Mouse (Mus musculus): ENCODE results near the gene Susd1. TPM values are rescaled to one million over a fixed set of nuclear protein-coding genes. Genes with fewer than 3 reads are reported as not detected.
A peak's percentile ranks its signal among the peaks of the same experiment; 100 is the strongest.
"Not testable (repeated sequence)": the region's sequence is repeated elsewhere in the genome, so short reads cannot be mapped to it uniquely, and the experiment has no call there.

Susd1 gene
- polyA plus RNA-seq, 2 experiments from 2014 or later: 1.0 to 3.0 TPM

DNA sequence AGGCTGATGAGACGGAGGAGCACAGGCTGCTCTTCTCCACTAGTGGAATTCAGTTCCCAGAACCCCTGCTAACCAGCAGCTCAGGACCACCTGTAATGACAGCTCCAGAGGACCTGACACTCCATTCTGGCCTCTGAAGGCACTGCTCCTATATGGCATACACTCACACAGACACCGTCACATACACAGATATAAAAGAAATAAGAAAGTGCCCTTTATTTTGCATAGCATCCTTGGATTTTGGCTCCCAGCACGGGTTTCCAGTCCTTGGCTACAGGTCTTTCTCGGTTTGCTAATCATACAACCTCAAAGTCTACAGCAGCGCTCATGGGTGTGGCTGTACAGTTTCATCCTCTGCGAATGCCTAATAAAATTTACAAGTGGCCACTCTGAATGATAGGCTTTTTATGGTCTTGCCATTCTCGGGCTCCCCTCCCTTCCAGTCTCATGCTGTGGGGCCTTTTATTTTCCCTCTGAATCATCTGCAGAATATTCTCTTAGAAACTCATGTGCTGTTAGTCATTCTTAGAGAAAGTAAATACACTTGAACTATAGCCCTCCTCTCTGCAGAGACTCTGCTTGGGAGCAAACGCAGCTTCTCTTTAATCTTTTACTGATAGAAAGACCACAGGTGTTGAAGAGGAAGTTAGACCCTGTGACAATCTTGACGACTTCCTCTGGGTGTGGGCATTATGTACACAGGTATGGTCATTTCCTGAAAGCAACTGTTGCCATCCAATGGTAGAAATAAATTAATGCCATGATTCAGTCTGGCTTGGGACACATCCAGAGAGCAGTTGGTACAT lies 119.1 kb downstream of the Susd1 start:
- ATAC-seq: peak; percentile 75

DNA sequence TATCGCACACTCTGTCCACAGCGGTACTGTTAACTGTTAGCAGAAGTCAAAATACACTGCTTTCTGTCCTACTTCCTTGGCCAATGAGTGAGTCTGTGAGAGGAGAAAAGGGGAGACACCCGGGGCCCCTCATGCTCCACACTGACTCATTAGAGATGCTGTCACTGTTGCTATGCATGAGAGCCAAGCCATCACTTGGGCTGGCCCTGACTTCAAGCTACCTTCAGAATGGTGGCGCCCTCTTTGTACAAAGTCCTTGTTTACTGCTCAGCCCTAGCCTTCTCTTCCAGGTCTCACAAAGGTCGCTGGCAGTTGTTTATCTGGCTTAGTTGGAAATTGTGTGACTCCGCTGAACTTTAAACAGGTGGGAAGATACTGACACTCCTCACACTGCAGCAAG lies 119.8 kb downstream of the Susd1 start:
- ATAC-seq: peak; percentile 26

DNA sequence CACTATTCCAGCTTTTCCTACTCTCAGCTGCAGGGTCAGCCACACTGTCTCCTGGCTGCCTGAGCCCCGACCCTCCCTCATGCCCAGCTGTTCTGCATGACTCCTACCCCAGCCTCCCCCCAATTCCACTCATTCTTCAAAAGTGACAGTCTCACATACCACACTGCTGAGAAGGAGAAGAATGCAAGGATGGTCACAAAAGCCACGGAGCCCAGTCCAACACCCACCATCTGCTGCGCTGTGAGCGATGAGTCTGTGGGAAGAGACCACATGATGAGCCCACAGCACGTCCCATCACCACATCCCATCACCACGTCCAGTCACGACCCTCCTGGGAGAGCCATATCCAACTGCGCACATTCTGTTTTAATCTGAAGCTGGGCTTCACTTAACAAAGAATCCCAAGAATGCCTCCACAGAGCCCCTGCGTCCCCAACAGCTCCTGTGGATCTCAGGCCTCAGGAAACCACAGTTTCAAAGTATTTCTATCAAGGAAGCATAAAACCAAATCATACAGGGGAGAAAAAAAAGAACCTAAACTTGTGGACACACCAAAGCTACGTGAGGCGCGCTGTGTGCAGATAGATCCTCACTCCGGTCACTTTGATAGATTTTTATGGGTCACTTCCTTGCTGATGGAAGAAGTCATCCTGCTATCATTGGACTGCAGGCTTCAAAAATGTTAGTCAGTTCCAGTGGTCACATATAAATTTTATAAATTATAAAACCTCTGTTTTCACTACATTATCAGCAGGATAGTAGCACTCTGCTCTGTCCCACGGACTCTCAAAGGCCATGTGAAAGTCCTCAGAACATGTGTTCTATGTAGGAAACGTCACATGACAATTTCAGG lies 122.7 kb downstream of the Susd1 start:
- ATAC-seq: no peak

DNA sequence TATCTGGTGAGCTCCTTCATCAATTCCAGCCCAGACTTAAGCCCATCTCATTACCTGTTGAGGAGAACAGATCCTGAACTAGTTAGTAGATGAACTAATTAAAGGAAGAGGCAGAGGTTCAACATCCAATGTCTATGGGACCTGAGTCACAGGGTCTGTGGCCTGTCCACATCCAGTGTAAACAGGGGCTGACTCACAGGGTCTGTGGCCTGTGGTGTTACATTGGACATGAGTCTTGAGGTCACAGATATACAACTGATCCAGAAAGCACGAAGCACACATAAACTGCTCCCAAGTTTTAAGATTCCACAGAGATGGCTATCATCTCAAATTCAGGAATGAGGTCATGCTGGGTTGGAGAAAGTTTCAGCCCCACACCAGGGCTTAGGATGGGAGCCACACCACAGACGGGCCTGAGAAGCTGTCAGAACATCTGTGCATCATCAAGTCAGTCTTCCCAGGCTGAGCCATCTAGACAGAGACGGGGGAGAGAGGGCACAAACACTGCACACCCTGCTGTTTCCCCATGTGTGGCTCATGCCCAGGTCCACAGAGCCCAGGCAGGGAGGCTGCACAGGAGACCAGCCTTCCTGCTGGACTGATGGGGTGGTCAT lies 123.4 kb downstream of the Susd1 start:
- ATAC-seq: no peak

DNA sequence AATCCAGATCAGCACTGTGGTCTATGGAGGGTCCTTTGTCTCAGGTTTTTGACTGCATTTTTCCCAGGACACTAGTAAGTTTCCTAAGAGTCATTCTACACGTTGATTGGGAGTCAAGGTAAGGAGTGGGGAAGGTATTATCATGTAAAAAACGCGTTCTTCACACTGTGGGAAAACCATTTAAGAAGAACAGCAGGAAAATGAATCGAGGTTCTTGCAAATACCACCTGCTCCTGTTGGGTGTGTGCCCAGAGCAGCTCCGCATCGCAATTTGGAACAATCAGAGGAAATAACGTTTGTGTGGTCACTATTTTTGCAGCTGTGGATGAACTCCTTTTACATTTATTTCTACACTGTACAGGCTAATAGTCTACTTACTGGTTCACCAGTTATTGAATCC lies 125.5 kb downstream of the Susd1 start:
- ATAC-seq: no peak

DNA sequence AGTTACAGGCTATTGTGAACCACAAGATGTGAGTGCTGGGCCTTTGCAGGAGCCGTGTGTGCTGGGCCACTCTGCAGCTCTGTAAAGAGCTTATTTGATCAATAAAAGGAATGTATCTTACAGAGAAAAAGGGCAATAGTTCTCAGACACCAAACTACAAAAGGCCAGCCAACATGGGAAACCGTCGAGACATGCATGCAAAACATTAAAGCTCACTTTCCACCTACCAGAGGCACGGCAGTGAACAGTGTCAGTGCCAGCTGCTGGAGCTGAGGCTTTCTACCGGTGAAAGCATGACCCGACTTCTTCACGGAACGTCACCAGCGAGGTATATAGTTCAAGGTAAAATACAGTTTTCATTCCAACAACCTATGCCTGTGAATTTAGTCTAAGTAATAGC lies 127.8 kb downstream of the Susd1 start:
- ATAC-seq: peak; percentile 23

DNA sequence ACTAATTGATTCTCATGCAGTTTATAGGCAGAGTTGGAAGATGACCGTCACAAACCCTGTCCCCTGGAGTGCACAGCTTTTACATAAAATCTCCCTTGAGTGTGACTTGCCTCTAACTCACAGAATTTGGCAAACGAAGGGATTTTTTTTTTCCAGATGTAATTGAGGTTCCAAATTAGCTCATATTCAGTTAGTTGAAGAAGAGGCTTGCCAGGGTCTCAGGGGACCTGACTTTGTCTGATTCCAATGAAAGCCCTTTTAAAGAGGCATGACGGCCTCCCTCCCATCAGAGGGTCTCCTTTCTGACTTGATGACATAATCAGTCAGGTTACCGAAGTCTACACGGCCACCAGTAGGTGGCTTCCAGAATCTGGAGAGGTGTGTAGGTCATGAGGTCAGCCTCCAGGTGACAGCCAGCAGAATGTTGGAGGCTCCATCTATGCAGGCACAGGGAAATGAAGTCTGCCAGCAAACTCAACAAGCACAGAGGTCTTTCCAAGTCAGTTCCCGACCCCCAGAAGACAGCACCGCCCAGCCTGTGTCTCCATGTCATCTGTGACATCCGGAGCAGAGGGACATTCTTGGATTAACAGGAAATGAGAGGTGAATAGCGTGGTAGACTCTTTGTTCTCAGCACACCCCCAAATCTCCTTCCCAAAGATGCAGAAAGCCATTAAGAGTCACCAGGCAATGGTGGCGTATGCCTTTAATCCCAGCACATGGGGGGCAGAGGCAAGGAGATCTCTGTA lies 130.4 kb downstream of the Susd1 start:
- no peak for ATAC-seq

DNA sequence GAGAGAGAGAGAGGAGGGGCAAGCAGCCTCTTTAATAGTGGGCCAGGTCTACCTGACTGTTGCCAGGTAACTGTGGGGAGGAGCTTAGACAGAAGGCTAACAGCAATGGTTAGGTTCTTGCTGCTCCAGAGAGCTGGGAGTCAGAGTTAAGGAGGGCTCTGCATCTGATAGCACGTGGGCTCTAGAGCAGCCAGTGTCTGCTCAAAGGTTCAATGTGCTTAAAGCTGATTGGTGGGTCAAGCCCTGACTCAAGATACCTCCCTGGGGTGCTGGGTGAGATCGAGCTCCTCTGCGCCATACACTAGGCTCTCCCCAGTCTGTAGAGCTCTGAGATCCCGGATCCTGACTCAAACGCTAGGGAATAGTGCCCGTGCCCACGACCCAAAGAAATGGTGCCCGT lies 136.0 kb downstream of the Susd1 start:
- ATAC-seq: no peak

DNA sequence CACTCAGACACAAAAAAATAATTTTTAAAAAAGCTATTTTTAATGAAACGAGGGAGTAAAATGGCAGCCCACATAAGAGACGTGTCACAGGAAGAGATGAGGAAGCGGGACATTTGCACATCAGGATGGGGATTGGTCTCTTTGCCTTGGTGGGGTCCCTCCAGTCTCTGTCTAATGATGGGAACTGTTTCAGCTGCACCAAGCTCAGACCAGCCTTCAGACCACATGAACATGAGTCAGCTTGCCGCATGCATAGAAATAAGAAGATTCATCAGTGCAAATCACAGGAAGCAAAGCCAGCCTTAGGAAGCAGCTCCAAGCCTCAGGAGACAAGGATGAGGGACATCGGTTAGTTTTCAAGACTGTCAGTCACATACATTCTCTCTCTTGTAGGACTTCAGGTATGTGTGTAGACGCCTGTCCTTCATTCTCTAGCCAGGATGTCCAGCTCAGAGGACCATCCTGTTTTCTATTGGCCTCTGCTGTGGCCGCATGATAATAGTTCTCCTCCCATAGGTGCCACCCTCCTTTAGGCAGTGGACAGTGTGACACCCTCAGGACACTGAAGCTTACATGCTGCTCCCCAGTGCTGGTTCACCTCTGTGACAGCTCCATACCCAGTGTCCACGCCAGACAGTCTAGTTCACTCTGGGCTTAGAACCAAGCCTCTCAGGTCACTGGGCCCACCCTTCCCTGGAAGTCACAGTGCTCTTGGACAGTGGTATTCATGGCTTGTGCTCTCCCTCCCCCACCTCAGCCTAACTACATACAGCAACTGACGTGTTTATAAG lies 137.2 kb downstream of the Susd1 start:
- ATAC-seq: no peak

DNA sequence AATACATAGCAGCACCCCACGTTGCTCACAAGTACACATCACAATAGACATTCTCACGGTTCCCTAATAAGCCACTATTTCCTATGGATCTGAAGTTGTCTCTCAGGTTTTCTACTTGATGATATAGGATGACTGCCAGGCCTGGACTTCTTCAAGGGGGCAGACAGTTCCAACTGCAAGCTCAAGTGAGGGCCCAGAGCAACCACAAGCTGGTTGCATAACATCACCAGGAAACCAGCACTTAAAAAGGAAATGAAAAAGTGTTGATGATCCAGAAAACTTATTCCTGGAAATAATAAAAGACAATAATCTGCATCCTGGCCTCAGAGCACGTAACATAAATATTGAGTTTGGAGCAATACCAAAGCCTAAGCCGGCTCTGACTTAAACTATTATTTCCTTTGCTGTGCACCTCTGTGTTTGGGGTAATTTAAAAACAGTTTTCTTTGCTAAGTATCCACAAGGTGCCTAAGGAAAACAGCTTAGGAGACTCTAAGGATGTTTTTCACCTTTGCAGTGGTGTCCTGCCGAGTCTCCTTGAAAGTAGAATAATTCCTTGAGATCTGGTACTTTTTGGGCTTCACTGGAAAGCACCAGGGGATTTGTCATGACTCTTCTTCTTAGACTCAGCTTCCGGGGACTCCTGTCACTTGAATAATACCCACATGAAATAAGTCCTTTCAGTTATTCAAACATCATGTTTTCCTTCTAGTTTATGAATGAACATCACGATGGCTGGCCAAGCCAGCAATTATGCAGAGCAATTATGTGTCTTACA lies 139.5 kb downstream of the Susd1 start:
- ATAC-seq: no peak

DNA sequence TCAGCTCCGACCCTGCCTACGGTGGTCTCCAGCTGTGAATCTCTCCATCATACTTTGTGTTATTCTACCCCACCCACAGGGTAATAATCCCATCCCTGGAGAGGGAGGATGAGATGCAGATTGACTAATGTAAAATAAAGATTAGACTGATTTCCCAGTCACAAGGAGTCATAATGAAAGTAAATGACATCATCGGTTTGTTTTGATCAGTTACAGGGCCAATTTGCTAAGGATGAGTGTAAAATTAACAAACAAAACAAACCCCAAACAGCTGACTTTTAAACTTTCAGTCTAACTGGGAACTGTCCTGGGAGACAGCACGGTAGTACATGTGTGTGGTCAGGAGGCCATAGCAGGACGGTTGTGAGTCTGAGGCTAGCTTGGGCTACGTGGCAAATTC lies 143.3 kb downstream of the Susd1 start:
- peak; percentile 86 for ATAC-seq

DNA sequence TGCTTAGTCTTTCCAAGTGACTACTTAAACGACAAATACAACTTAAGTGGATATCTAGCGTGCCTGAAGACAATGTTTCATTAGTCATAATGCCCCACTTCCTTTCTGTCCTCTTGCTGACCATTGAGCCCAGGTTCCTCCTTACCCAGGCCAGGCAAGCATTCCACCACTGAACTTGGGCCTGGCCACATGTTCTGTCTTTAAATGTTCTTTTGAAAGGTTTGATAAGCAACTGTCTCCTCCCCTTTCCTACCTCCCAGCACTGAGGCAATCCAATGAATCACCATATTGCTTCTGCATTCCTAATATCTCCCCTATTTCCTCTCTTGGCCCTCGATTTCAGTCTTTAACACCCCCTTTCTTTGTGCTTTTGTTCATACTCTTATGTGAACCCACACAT lies 143.8 kb downstream of the Susd1 start:
- no peak for ATAC-seq

DNA sequence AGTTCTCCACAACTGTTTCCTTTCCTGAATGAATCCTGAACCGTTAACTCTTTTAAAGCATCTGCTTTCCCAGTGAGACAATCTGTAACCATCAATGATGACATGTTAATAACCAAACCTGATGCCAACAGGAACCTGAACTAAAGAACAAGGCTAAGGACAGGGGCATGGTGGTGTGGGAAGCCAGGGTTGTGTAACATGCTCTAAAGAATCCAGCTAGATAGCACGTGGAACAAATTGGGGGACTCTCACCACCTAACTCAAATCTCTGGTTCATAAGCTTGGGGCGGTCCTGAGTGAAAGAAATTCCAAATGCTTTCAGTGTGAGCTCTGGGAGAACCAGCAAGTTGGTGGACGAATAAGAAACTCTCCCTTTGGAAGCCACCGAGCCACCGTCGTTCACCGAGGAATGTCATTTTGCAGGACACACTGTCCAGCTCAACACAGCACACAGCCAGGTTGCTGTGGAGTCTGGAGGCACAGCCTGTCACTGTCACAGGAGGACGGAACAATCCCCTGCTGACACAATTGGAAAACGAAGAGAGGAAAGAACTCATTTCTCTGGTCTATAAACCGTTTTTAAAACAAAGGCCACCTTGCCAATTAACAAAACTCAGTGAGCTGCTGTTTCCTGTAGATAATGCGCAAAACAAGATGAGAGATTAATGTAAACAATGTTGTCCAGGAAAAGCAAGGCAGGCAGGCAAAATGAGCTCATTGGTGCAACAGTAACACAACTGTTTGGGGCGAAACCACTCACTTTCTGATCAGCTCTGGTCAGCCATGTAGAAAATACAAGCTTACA lies 146.3 kb downstream of the Susd1 start:
- ATAC-seq: no peak

DNA sequence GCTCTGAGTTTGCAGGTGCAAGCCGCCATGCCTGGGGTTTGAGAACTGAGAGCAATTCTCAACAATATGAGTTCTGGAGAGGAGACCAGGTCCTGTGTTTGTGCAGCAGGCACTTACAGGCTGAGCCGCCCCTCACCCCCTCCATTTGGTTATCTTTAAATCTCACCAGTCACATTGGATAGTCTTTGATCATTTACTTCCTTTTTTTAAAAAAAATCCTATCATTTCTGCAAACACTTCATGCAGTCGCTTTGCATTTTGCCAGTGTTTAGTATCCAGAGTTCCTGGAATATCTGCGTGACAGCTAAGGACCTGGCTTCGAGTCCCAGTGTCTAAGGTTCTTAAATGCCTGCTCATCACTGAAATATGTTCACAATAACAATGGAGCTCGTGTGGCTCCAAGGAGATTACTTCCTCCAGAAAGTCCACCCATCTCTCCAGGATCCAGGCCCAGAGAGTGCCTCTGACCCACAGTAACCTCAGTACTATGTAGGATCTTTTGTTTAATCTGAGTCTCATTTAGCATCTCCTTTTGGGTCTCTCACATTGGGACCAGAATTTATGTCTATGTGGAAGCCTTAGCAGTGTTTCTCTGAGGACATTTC lies 147.4 kb downstream of the Susd1 start:
- ATAC-seq: no peak

DNA sequence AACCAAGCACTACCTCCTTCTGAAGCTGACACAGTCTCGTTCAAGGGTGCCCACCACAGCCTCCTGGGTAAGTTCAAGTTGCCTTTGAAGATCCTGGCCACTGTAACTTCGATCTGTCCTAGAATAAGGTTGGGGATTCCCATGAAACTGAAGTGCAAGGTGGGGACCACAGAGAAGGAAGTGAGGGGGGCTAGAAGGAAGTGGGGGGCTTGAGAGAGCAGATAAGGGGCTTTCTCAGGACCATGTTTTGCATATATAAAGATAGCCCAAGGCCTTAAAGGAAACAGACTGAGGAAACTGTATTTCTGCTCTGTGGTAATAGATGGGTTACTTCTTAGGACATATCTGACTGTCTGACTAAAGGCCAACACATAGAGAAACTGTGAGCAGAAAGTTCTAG lies 151.3 kb downstream of the Susd1 start:
- peak; percentile 36 for ATAC-seq

DNA sequence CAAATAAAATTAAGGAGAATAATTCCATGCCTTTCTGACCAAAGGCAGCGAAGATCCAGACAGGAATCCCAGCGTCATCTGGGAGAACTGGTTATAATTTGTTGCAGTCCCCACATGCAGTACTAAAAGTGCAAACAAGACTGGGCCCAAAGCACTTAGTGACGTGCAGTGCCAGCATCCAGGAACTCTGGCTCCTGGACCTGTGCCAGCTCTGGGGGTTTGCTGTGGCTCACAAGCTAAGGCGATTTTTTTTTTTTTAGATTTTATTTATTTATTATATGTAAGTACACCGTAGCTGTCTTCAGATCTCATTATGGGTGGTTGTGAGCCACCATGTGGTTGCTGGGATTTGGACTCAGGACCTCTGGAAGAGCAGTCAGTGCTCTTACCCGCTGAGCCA lies 152.1 kb downstream of the Susd1 start:
- not testable (repeated sequence) for ATAC-seq

DNA sequence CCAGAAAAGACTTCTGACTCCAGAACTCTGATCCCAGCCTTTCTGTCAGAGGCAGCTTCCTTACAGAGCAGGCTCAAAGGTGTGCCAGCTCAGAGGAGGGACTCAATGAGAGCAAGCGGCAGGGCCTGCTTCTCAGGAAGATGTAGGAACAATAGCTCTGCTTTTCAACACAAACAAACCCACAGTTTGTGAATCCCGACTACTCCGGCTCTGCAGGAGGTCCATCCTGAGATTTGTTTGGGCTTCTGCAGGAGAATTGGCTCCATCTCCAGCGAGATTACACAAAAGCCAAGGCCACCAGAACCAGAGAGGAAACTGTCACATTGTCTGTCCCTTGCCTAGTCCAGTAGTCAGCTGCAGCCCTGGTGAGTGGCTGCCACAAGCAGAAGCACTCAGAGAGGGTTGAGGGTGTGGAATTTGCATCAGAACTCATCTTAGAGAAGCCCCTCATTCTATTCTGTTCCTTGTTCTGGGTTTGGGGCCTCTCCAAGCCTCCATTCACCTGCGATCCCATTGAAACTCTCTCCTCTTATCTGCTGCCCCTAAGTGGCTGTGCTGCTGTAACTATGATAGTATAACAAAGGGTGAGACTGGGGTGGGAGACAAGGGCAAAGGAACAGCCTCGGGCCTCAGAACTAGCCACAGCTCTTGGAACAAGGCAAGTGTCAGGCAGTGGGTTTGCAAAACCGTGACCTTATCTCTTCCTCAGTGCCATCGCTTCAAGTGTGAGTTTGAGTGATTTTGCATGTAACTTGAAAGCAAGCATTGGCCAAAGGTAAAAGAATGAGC lies 155.5 kb downstream of the Susd1 start:
- no peak for ATAC-seq

DNA sequence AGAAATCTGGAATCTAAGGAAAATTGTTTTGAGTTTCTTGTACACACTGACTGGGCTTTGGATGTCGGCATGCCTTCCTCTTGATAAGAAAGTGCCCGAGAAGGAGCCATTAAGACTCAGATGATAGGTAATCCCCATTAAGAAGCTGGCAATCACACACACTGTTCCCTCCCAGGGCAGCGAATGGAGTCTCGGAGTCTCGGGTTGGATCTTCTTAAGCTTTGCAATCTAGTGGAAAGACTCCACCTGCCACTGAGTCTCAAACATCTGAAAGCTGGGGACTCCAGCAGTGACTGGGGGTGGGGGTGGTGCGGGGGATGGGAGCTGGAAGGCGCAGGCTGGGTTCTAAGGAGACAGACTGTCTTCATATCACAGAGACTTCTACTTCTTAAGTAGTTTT lies 156.3 kb downstream of the Susd1 start:
- no peak for ATAC-seq

DNA sequence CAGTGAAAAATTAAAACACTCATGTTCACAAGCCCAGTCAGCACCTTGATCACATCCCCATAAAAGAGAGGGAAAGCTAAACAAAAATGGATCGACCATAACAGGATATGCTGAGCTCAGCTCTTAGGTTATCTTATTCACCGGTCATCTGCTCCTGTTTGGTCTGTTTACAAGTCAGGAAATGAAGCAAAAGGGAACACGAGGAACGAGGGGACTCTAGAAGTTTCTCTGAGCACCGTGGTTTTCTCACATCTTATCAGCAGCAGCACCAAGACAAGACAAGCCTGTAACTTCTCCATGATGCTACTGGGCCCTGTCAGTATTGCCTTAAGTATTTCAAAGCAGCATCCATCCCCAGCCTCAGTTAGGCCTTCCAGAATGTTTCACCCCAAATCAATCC lies 157.6 kb downstream of the Susd1 start:
- ATAC-seq: peak; percentile 37

Data from activated CD4-positive, CD25-positive, alpha-beta regulatory T cell, adult 4 months (primary cell).